Mouse (Mus musculus): ENCODE results near the gene 4931422A03Rik. TPM values are rescaled to one million over a fixed set of nuclear protein-coding genes. Genes with fewer than 3 reads are reported as not detected.

The 4931422A03Rik gene
- total and polyA plus RNA-seq, 3 experiments, result 0.50 to 4.9 TPM; not detected in 1

DNA sequence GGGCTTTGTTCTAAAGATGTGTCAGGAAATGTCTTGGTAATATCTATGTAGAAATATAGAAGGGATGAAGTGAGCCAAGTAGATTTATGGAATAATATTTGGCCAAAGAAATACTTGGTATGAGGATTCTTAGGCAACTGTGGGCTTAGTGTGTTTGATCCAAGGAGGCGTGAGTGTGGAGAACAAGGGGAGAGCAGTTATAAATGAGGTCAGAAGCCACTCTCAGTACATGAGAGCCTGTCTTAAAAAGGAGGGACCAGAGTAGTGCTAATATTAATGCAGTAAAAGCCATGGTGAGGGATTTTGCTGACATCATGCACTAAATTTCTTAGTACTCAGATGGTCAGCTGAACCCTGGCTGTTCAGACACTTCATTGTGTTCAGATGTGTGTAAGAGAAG is 30.2 kb upstream of the 4931422A03Rik start:
- Histone ChIP-seq H3K36me3 (ENCODE audit: control insufficient read depth in 1 of 2, insufficient read depth in 2 of 2, low read length in 2 of 2) (peaks cover 2 to 12% of the 10 kb centered on the region in 2 experiments; a peak in 3 of 4 replicates), H3K4me3 (ENCODE audit: control insufficient read depth in 1 of 2, insufficient read depth in 1 of 2, low read depth in 2 of 2, low read length in 2 of 2) (no peak overlapping the region), H3K27me3 (ENCODE audit: control insufficient read depth in 1 of 2, insufficient read depth in 2 of 2, low read length in 2 of 2) (no peaks in the 10 kb centered on the region), H3K9me3 (replicated peaks; ENCODE audit: insufficient read depth, low read length) (no peaks in the 10 kb centered on the region), H3K79me2 (ENCODE audit: control insufficient read depth, insufficient read depth, low read length, poor library complexity) (no peaks in the 10 kb centered on the region), H3K4me1 (ENCODE audit: control insufficient read depth in 1 of 2, insufficient read depth in 2 of 2, low read length in 2 of 2) (no peaks in the 10 kb centered on the region), H3K27ac (ENCODE audit: control insufficient read depth, low read depth, low read length) (no peak overlapping the region), H3K9ac (ENCODE audit: control insufficient read depth, low read depth, low read length, poor library complexity, severe bottlenecking) (no peak overlapping the region)
- no peak for DNase-seq (ENCODE audit: low read depth, low spot score)
- TF ChIP-seq NRF1 (IDR thresholded peaks at IDR 0.05; ENCODE audit: insufficient read depth, low read depth, low read length, poor library complexity, severe bottlenecking), result no peak
- TF ChIP-seq CTCF (IDR thresholded peaks at IDR 0.05 in 2 of 3, conservative IDR thresholded peaks at IDR 0.05 in 1 of 3; ENCODE audit: control insufficient read depth in 1 of 3, insufficient read depth in 1 of 3, low read depth in 2 of 3, low read length in 3 of 3, poor library complexity in 1 of 3, severe bottlenecking in 1 of 3), result no peak
- no peak for TF ChIP-seq SIN3A (IDR thresholded peaks at IDR 0.05; ENCODE audit: low read length)

DNA sequence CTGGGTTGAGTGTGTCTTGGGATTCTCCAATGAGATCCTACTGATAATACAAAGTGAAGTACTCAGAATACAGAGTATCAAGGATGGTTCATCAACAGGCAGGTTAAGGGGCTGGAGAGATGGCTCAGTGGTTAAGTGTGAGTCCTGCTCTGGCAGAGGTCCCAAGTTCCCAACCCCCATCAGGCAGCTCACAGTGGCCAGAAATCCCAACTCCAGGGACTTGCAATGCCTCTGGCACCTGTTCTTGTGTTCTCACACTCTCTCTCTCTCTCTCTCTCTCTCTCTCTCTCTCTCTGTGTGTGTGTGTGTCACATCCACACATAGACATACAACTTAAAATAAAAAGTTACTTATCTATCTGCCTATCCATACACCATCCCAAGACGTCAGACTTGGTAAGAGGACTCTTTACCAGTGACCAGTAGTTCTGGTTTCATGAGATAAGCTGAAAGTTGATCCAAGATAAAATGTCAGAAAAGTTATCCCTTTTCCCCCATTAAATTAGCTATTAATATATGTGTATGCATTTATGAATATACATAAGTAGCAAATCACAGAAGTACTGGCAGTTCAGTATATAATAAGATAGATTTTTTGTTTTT is 16.4 kb upstream of the 4931422A03Rik start:
- Histone ChIP-seq H3K27ac (ENCODE audit: control insufficient read depth, low read depth, low read length) (no peak overlapping the region), H3K9me3 (replicated peaks; ENCODE audit: insufficient read depth, low read length) (no peaks in the 10 kb centered on the region), H3K36me3 (ENCODE audit: control insufficient read depth in 1 of 2, insufficient read depth in 2 of 2, low read length in 2 of 2) (peaks cover 5 to 27% of the 10 kb centered on the region in 2 experiments), H3K4me3 (ENCODE audit: control insufficient read depth in 1 of 2, insufficient read depth in 1 of 2, low read depth in 2 of 2, low read length in 2 of 2) (no peak overlapping the region), H3K9ac (ENCODE audit: control insufficient read depth, low read depth, low read length, poor library complexity, severe bottlenecking) (no peak overlapping the region), H3K27me3 (ENCODE audit: control insufficient read depth in 1 of 2, insufficient read depth in 2 of 2, low read length in 2 of 2) (no peaks in the 10 kb centered on the region), H3K4me1 (ENCODE audit: control insufficient read depth in 1 of 2, insufficient read depth in 2 of 2, low read length in 2 of 2) (no peaks in the 10 kb centered on the region; a peak in 1 of 4 replicates), H3K79me2 (ENCODE audit: control insufficient read depth, insufficient read depth, low read length, poor library complexity) (no peaks in the 10 kb centered on the region)
- TF ChIP-seq RCOR1 (IDR thresholded peaks at IDR 0.05; ENCODE audit: low read depth, low read length) (no peak), TCF12 (IDR thresholded peaks at IDR 0.05; ENCODE audit: low read depth, low read length) (0 out of 2 replicates have a peak, but pooled peaks have one; percentile 26), EP300 (IDR thresholded peaks at IDR 0.05; ENCODE audit: low read depth in 1 of 2, low read length in 2 of 2) (peak in 1 of 2 experiments; percentile 54; a peak in 2 of 4 replicates), GABPA (IDR thresholded peaks at IDR 0.05; ENCODE audit: low read depth, low read length) (no peak), ZC3H11A (IDR thresholded peaks at IDR 0.05; ENCODE audit: low read depth, low read length) (no peak), POLR2A (IDR thresholded peaks at IDR 0.05; ENCODE audit: control insufficient read depth in 1 of 2, insufficient read depth in 1 of 2, low read depth in 1 of 2, low read length in 2 of 2, poor library complexity in 1 of 2) (no peak)
- DNase-seq (ENCODE audit: low read depth, low spot score), result no peak

DNA sequence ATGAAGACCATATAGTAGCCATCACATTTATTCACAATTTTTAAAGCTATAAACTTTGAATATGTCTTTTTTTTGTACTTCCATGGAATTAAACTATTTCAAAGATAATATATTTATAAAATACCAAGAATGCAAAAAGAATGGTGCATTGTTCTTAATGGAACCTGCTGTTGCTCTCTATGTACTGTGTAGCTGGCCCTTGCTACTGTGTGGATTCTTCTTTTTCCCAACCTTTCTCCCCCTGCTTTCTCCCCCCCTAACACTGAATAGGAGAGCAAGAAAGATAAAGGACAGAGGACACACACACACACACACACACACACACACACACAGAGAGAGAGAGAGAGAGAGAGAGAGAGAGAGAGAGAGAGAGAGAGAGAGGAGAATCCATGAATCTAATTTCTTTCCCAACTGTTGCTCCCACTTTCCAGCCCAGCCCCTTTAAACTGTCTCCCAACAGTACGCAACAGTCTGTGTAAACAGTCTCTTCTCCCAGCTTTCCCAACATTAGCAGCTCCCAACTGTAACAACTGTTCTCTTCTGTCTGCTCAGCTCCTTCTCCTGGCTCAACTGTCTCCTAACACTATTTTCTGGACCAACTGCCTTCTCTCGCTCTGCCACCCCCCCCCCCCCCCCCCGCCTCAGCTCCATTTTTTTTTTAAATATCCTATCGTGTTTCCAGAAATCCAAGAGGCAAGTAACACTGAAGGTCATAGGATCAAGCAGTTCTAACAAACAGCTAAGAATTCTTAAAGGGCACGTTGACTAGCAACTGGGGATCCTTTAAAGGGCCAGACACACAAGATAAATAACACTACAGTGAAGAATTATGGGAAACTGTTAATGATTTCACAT is 15.7 kb upstream of the 4931422A03Rik start:
- Histone ChIP-seq H3K27me3 (ENCODE audit: control insufficient read depth in 1 of 2, insufficient read depth in 2 of 2, low read length in 2 of 2) (no peaks in the 10 kb centered on the region), H3K9me3 (replicated peaks; ENCODE audit: insufficient read depth, low read length) (no peaks in the 10 kb centered on the region), H3K36me3 (ENCODE audit: control insufficient read depth in 1 of 2, insufficient read depth in 2 of 2, low read length in 2 of 2) (peaks cover 5 to 28% of the 10 kb centered on the region in 2 experiments), H3K27ac (ENCODE audit: control insufficient read depth, low read depth, low read length) (no peak overlapping the region), H3K79me2 (ENCODE audit: control insufficient read depth, insufficient read depth, low read length, poor library complexity) (no peaks in the 10 kb centered on the region), H3K9ac (ENCODE audit: control insufficient read depth, low read depth, low read length, poor library complexity, severe bottlenecking) (no peak overlapping the region), H3K4me3 (ENCODE audit: control insufficient read depth in 1 of 2, insufficient read depth in 1 of 2, low read depth in 2 of 2, low read length in 2 of 2) (no peak overlapping the region), H3K4me1 (ENCODE audit: control insufficient read depth in 1 of 2, insufficient read depth in 2 of 2, low read length in 2 of 2) (no peaks in the 10 kb centered on the region; a peak in 1 of 4 replicates)
- TF ChIP-seq CHD2 (IDR thresholded peaks at IDR 0.05; ENCODE audit: low read length) (no peak), HCFC1 (IDR thresholded peaks at IDR 0.05; ENCODE audit: low read depth, low read length) (no peak), RAD21 (IDR thresholded peaks at IDR 0.05; ENCODE audit: low read depth, low read length) (no peak), E2F4 (IDR thresholded peaks at IDR 0.05; ENCODE audit: borderline replicate concordance, low read depth, low read length) (no peak), KAT2A (conservative IDR thresholded peaks at IDR 0.05; ENCODE audit: low read depth, low read length) (no peak), ELF1 (IDR thresholded peaks at IDR 0.05; ENCODE audit: low read depth, low read length) (no peak), MXI1 (IDR thresholded peaks at IDR 0.05; ENCODE audit: low read depth, low read length) (no peak), CHD1 (IDR thresholded peaks at IDR 0.05; ENCODE audit: low read depth, low read length) (no peak), GATA1 (IDR thresholded peaks at IDR 0.05; ENCODE audit: low read depth, low read length) (no peak), MEF2A (IDR thresholded peaks at IDR 0.05; ENCODE audit: extremely low read depth, insufficient replicate concordance, low read depth, low read length, poor library complexity, severe bottlenecking) (no peak), USF2 (IDR thresholded peaks at IDR 0.05; ENCODE audit: borderline replicate concordance in 1 of 2, insufficient read depth in 1 of 2, low read depth in 1 of 2, low read length in 2 of 2) (no peak), ZMIZ1 (IDR thresholded peaks at IDR 0.05; ENCODE audit: low read depth, low read length) (no peak)
- no peak for DNase-seq (ENCODE audit: low read depth, low spot score)
